Mouse (Mus musculus): ENCODE results near the gene Gjc3.
A peak's percentile ranks its signal among the peaks of the same experiment; 100 is the strongest.

Gene Gjc3

GRCm38 (mm10) chr5:137915550-137915949 is 47.3 kb downstream of the Gjc3 start:
- DNase-seq (ENCODE audit: extremely low read depth, low read depth, low spot score), result peak; percentile 5

- DNase-seq (ENCODE audit: extremely low read depth, low read depth, low spot score), result no peak
Measured at GRCm38 (mm10) chr5:137914508-137914907, 48.4 kb downstream of the Gjc3 start.

- DNase-seq (ENCODE audit: extremely low read depth, low read depth, low spot score), result no peak
Measured at GRCm38 (mm10) chr5:137909564-137910262, 53.2 kb downstream of the Gjc3 start.
